Mouse (Mus musculus) limb, embryonic 14.5 days (tissue): ENCODE measurements at regions not wholly inside any gene's neighbourhood (a gene's known extent, or its start where the extent isn't known, plus 50 kb on each side); places are given as distances from the start of the nearest gene placed in this dataset.

ENCODE experiments used
- ATAC-seq: fragments of 200-750 bp; cut with Nextera tagmentation; 2 replicates; pipeline ENCODE4 v1.8.0; 2017; ENCODE audit warnings: low read depth, moderate number of reproducible peaks, moderate TSS enrichment; ENCODE audit not compliant: low FRiP score
- DNase-seq: peaks from one replicate; pipeline ENCODE4 v3.0.0-alpha.2; 2015; ENCODE audit warnings: low spot score
- H3K27ac ChIP-seq: fragments of 300-500 bp; sonication (generic); replicated peaks from 2 replicates; pipeline ENCODE4 v1.5.1; 2014; ENCODE audit warnings: low read depth, mild to moderate bottlenecking, low read length, moderate library complexity, mixed read lengths
- H3K27me3 ChIP-seq: fragments of 300-500 bp; sonication (generic); 2 replicates; pipeline ENCODE4 v1.6.1; 2014; ENCODE audit warnings: low read length, mixed read lengths; ENCODE audit not compliant: control insufficient read depth, insufficient read depth
- H3K36me3 ChIP-seq: fragments of 300-500 bp; sonication (generic); 2 replicates; pipeline ENCODE4 v1.6.1; 2014; ENCODE audit warnings: mild to moderate bottlenecking, low read length, moderate library complexity, mixed read lengths; ENCODE audit not compliant: control insufficient read depth, insufficient read depth
- H3K4me1 ChIP-seq: fragments of 300-500 bp; sonication (generic); 2 replicates; pipeline ENCODE4 v1.6.1; 2014; ENCODE audit warnings: antibody characterized with exemption, low read length, mixed read lengths; ENCODE audit not compliant: control insufficient read depth, insufficient read depth
- H3K4me2 ChIP-seq: fragments of 300-500 bp; sonication (generic); replicated peaks from 2 replicates; pipeline ENCODE4 v1.6.1; 2014; ENCODE audit warnings: low read depth, mild to moderate bottlenecking, low read length, moderate library complexity; ENCODE audit not compliant: severe bottlenecking
- H3K4me3 ChIP-seq: fragments of 300-500 bp; sonication (generic); replicated peaks from 2 replicates; pipeline ENCODE4 v1.5.1; 2014; ENCODE audit warnings: low read length
- H3K9ac ChIP-seq: fragments of 300-500 bp; sonication (generic); 2 replicates; pipeline ENCODE4 v1.6.1; 2014; ENCODE audit warnings: mild to moderate bottlenecking, low read depth, low read length, moderate library complexity; ENCODE audit not compliant: severe bottlenecking
- H3K9me3 ChIP-seq: fragments of 300-500 bp; sonication (generic); 2 replicates; pipeline ENCODE4 v1.6.1; 2016; ENCODE audit warnings: low read length; ENCODE audit not compliant: control insufficient read depth
- POLR2A ChIP-seq: fragments of 200-500 bp; IDR thresholded peaks from 2 replicates; pipeline ENCODE4 v1.8.0; 2012; ENCODE audit warnings: inconsistent platforms, mild to moderate bottlenecking, moderate library complexity, borderline replicate concordance; ENCODE audit not compliant: insufficient read depth, insufficient read length; ENCODE audit errors: extremely low read depth
- WGBS: fragments of 180-500 bp; shearing (Covaris S2); extraction: QIAGEN DNeasy Blood & Tissue Kit; methylation state at CpG from one replicate; pipeline ENCODE4 v1.1.7; 2014; 5-methylcytosine and 5-hydroxymethylcytosine counted together

GRCm38 (mm10) chr14:102048485-102048884, 318.7 kb downstream of the Lmo7 start:
- WGBS, result 64% methylated on average over 2 of the region's 3 CpGs
- no peaks in the 10 kb centered on the region for H3K9me3 ChIP-seq
- H3K9ac ChIP-seq, result no peak overlapping the region
- H3K27me3 ChIP-seq, result no peaks in the 10 kb centered on the region
- TF ChIP-seq POLR2A, result no peak
- no peak overlapping the region for H3K4me3 ChIP-seq
- H3K36me3 ChIP-seq, result no peaks in the 10 kb centered on the region
- no peaks in the 10 kb centered on the region for H3K4me1 ChIP-seq
- H3K4me2 ChIP-seq, result no peak overlapping the region
- ATAC-seq (no peak), DNase-seq (no peak)
- H3K27ac ChIP-seq, result no peak overlapping the region

- no peaks in the 10 kb centered on the region for H3K27me3 ChIP-seq
- H3K9ac ChIP-seq, result no peak overlapping the region
- no peaks in the 10 kb centered on the region for H3K36me3 ChIP-seq
- no peak overlapping the region for H3K4me3 ChIP-seq
- no peak for TF ChIP-seq POLR2A
- H3K4me2 ChIP-seq, result no peak overlapping the region
- no peak for ATAC-seq
- WGBS, result 94% methylated on average over 2 of the region's 2 CpGs
- H3K9me3 ChIP-seq, result no peaks in the 10 kb centered on the region
- H3K27ac ChIP-seq, result no peak overlapping the region
- DNase-seq, result no peak
- H3K4me1 ChIP-seq, result no peaks in the 10 kb centered on the region
These were observed 308.4 kb downstream of the Lmo7 start for GRCm38 (mm10) chr14:102038145-102038544.

- H3K4me3 ChIP-seq, result no peak overlapping the region
- no peaks in the 10 kb centered on the region for H3K4me1 ChIP-seq
- WGBS, result 78% methylated on average over 5 of the region's 5 CpGs
- no peak overlapping the region for H3K27ac ChIP-seq
- H3K4me2 ChIP-seq, result no peak overlapping the region
- no peak for DNase-seq
- no peaks in the 10 kb centered on the region for H3K27me3 ChIP-seq
- H3K9me3 ChIP-seq, result no peaks in the 10 kb centered on the region
- H3K36me3 ChIP-seq, result no peaks in the 10 kb centered on the region
- TF ChIP-seq POLR2A, result no peak
- no peak overlapping the region for H3K9ac ChIP-seq
- ATAC-seq, result no peak
These were observed 307.7 kb downstream of the Lmo7 start for GRCm38 (mm10) chr14:102037487-102037886.

- Histone ChIP-seq H3K4me2 (no peak overlapping the region), H3K27me3 (no peaks in the 10 kb centered on the region), H3K9me3 (no peaks in the 10 kb centered on the region), H3K4me3 (no peak overlapping the region), H3K36me3 (no peaks in the 10 kb centered on the region), H3K27ac (no peak overlapping the region), H3K4me1 (no peaks in the 10 kb centered on the region), H3K9ac (no peak overlapping the region)
- no peak for TF ChIP-seq POLR2A
- ATAC-seq (no peak), DNase-seq (no peak)
- WGBS, result 58% methylated on average over 10 of the region's 10 CpGs
These were observed 301.5 kb downstream of the Lmo7 start for GRCm38 (mm10) chr14:102031047-102031903.

DNA sequence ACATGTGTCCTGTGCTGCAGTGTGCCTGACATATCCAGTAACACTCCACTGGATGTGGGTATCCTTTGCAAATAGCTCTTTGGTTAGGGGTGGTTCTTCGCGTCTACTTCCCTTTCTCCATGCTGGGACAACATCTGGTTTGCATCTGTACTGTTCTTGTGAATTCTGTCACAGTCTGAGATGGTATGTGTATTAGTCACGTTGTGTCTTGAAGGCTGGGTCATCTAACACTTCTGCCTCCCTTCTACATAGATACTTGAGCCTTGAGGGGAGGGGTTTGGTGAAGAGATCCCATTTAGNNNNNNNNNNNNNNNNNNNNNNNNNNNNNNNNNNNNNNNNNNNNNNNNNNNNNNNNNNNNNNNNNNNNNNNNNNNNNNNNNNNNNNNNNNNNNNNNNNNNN, 294.9 kb downstream of the Lmo7 start:
- no peak overlapping the region for H3K27ac ChIP-seq
- 32% methylated on average over 3 of the region's 3 CpGs for WGBS
- DNase-seq (peak; percentile 38), ATAC-seq (peak; percentile 34; the same call in 1 of the 2 replicates)
- no peaks in the 10 kb centered on the region for H3K27me3 ChIP-seq
- no peak overlapping the region for H3K9ac ChIP-seq
- no peaks in the 10 kb centered on the region for H3K4me1 ChIP-seq
- no peak overlapping the region for H3K4me3 ChIP-seq
- no peak overlapping the region for H3K4me2 ChIP-seq
- no peaks in the 10 kb centered on the region for H3K36me3 ChIP-seq
- H3K9me3 ChIP-seq, result no peaks in the 10 kb centered on the region
- no peak for TF ChIP-seq POLR2A
